Comparison of ENCODE assay signal across 9 mouse cellular contexts in genomic region chr5:23225621-23226020, GRCm38 (mm10).
DNase-seq lines count a peak whose midpoint lies in the region; ATAC-seq and TF ChIP-seq lines count a peak whose summit lies in the region.
"Had no signal": no experiment of that assay in that cellular context is flagged by ENCODE, and none has a peak within 500 bp of the region (broad histone marks: within the 10 kb centered on the region; RNA-seq: fewer than 3 reads in every experiment).

No protein-coding gene starts in this region.

- H3K9ac ChIP-seq in heart, embryonic 14.5 days (ENCODE audit: low read length) = no peak overlapping the region
- H3K9ac ChIP-seq in lung, embryonic 16.5 days (ENCODE audit: low read length) = no peak overlapping the region
- H3K9ac ChIP-seq in forebrain, postnatal 0 days = no peak overlapping the region
- H3K9ac ChIP-seq in neural tube, embryonic 15.5 days (replicated peaks) = no peak overlapping the region
- H3K9ac ChIP-seq: liver, embryonic 15.5 days had no signal

- H3K27ac ChIP-seq in heart, embryonic 14.5 days (replicated peaks in 1 of 2; ENCODE audit: control insufficient read depth in 1 of 2, insufficient read depth in 1 of 2, low read depth in 2 of 2, low read length in 2 of 2) = no peak overlapping the region
- H3K27ac ChIP-seq in lung, embryonic 16.5 days (ENCODE audit: low read length) = no peak overlapping the region
- no peak overlapping the region for H3K27ac ChIP-seq in forebrain, postnatal 0 days (ENCODE audit: low read depth, low read length)
- no peak overlapping the region for H3K27ac ChIP-seq in neural tube, embryonic 15.5 days (replicated peaks)
- H3K27ac ChIP-seq: liver, embryonic 15.5 days had no signal

- intact Hi-C loops in heart, postnatal 10 days (cut with DNase I) = loop anchor here (1.0 to 5.0 kb wide), 2 partner anchors 263 to 468 kb away; no protein-coding TSS in a partner anchor

- H3K4me1 ChIP-seq in heart, embryonic 14.5 days (ENCODE audit: control insufficient read depth in 2 of 2, insufficient read depth in 2 of 2, low read length in 2 of 2) = peaks cover 2 to 4% of the 10 kb centered on the region in 2 experiments; a peak in 2 of 4 replicates
- H3K4me1 ChIP-seq in lung, embryonic 16.5 days (replicated peaks; ENCODE audit: control insufficient read depth, insufficient read depth, low read length) = no peaks in the 10 kb centered on the region
- H3K4me1 ChIP-seq in forebrain, postnatal 0 days (ENCODE audit: insufficient read depth) = no peaks in the 10 kb centered on the region
- peaks cover 11% of the 10 kb centered on the region; the same call in 1 of the 2 replicates for H3K4me1 ChIP-seq in neural tube, embryonic 15.5 days
- H3K4me1 ChIP-seq: liver, embryonic 15.5 days had no signal

- ATAC-seq in heart, embryonic 14.5 days (ENCODE audit: insufficient number of reproducible peaks, insufficient read depth, low FRiP score, low read depth) = no peak
- no peak for ATAC-seq in lung, embryonic 16.5 days (ENCODE audit: low read depth)
- no peak for ATAC-seq in forebrain, postnatal 0 days
- no peak for ATAC-seq in neural tube, embryonic 15.5 days (ENCODE audit: low FRiP score)
- ATAC-seq: Patski had no signal

- no peaks in the 10 kb centered on the region for H3K9me3 ChIP-seq in heart, embryonic 14.5 days (ENCODE audit: control insufficient read depth, low read length)
- H3K9me3 ChIP-seq in lung, embryonic 16.5 days (ENCODE audit: control insufficient read depth, low read length) = no peaks in the 10 kb centered on the region
- no peaks in the 10 kb centered on the region for H3K9me3 ChIP-seq in forebrain, postnatal 0 days (ENCODE audit: low read length)
- no peaks in the 10 kb centered on the region for H3K9me3 ChIP-seq in neural tube, embryonic 15.5 days (replicated peaks)
- H3K9me3 ChIP-seq: liver, embryonic 15.5 days had no signal

- no peak overlapping the region for H3K4me3 ChIP-seq in heart, embryonic 14.5 days (ENCODE audit: control insufficient read depth in 1 of 2, insufficient read depth in 1 of 2, low read depth in 1 of 2, low read length in 2 of 2)
- no peak overlapping the region for H3K4me3 ChIP-seq in lung, embryonic 16.5 days (ENCODE audit: low read length)
- H3K4me3 ChIP-seq in forebrain, postnatal 0 days (ENCODE audit: low read depth, low read length) = no peak overlapping the region
- no peak overlapping the region for H3K4me3 ChIP-seq in neural tube, embryonic 15.5 days (replicated peaks)
- H3K4me3 ChIP-seq: liver, embryonic 15.5 days had no signal

- no peak for DNase-seq in heart, postnatal 10 days
- DNase-seq in lung, adult 18-20 months = no peak
- DNase-seq in forebrain, postnatal 0 days = no peak
- no peak for DNase-seq in frontal cortex, postnatal 36 days (ENCODE audit: low spot score in 2 of 2)

- peak overlapping the region; percentile 66 for H3K4me2 ChIP-seq in heart, embryonic 14.5 days (ENCODE audit: low read length)
- peak overlapping the region; percentile 65 for H3K4me2 ChIP-seq in lung, embryonic 16.5 days (ENCODE audit: low read depth, low read length)
- H3K4me2 ChIP-seq in forebrain, postnatal 0 days (ENCODE audit: low read depth) = peak overlapping the region; percentile 45
- peak overlapping the region; percentile 66 for H3K4me2 ChIP-seq in neural tube, embryonic 15.5 days

- no peak for TF ChIP-seq CTCF in forebrain, postnatal 0 days (IDR thresholded peaks at IDR 0.05; ENCODE audit: low read depth)

- 26% methylated on average over 8 of the region's 8 CpGs for WGBS in heart, embryonic 14.5 days
- WGBS in lung, embryonic 16.5 days = 33% methylated on average over 8 of the region's 8 CpGs
- 17% methylated on average over 8 of the region's 8 CpGs for WGBS in forebrain, postnatal 0 days
- WGBS in neural tube, embryonic 15.5 days = 32% methylated on average over 8 of the region's 8 CpGs

- no peaks in the 10 kb centered on the region for H3K27me3 ChIP-seq in heart, embryonic 14.5 days (ENCODE audit: control insufficient read depth, insufficient read depth, low read length)
- no peaks in the 10 kb centered on the region for H3K27me3 ChIP-seq in lung, embryonic 16.5 days (ENCODE audit: control insufficient read depth, insufficient read depth, low read depth, low read length)
- H3K27me3 ChIP-seq in forebrain, postnatal 0 days (ENCODE audit: insufficient read depth, low read length) = no peaks in the 10 kb centered on the region
- H3K27me3 ChIP-seq in neural tube, embryonic 15.5 days (replicated peaks) = no peaks in the 10 kb centered on the region
- H3K27me3 ChIP-seq: liver, embryonic 15.5 days; Patski had no signal

- H3K36me3 ChIP-seq in heart, embryonic 14.5 days (ENCODE audit: control insufficient read depth, insufficient read depth, low read length) = no peaks in the 10 kb centered on the region
- no peaks in the 10 kb centered on the region for H3K36me3 ChIP-seq in lung, embryonic 16.5 days (ENCODE audit: control insufficient read depth, insufficient read depth, low read length)
- H3K36me3 ChIP-seq in forebrain, postnatal 0 days (ENCODE audit: insufficient read depth) = no peaks in the 10 kb centered on the region
- H3K36me3 ChIP-seq in neural tube, embryonic 15.5 days = no peaks in the 10 kb centered on the region
- H3K36me3 ChIP-seq: liver, embryonic 15.5 days had no signal
